ENCODE assay signal across 8 mouse cellular contexts in the genomic region with DNA sequence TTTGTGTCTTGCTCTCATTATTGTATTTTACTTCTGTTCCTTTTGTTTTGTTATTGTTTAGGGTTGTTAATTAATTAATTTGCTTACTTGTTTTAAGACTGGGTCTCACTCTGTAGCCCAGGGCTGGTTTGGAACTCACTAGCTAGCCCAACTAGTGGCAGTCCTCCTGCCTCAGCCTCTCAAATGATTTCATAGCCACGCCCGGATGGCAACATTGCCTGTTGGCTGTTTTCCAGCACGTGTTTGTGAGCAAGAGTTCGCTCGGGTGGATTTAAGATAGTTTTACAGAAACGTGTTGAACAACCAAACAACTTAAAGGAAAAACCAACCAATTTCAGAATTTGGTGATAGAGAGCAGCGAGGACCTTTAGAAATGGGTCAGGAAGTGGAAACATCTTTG. TPM values are rescaled to one million over a fixed set of nuclear protein-coding genes. Genes with fewer than 3 reads are reported as not detected.
A peak's percentile ranks its signal among the peaks of the same experiment; 100 is the strongest.
DNase-seq lines count a peak whose midpoint lies in the region; ATAC-seq and TF ChIP-seq lines count a peak whose summit lies in the region.

No protein-coding gene starts in this region.

- peaks cover 33% of the 10 kb centered on the region for H3K36me3 ChIP-seq in E14TG2a.4 (ENCODE audit: insufficient read depth, low read length)
- no peaks in the 10 kb centered on the region for H3K36me3 ChIP-seq in forebrain, embryonic 11.5 days (ENCODE audit: control insufficient read depth, insufficient read depth, low read length)
- no peaks in the 10 kb centered on the region for H3K36me3 ChIP-seq in intestine, postnatal 0 days (ENCODE audit: control insufficient read depth, insufficient read depth)

- H3K27me3 ChIP-seq in E14TG2a.4 (ENCODE audit: insufficient read depth, low read length), result no peaks in the 10 kb centered on the region
- no peaks in the 10 kb centered on the region for H3K27me3 ChIP-seq in forebrain, embryonic 11.5 days (ENCODE audit: control insufficient read depth, insufficient read depth, low read length)
- H3K27me3 ChIP-seq in intestine, postnatal 0 days (replicated peaks; ENCODE audit: control insufficient read depth, insufficient read depth, low read length), result no peaks in the 10 kb centered on the region; the same call in 1 of the 2 replicates

- 82% methylated on average over 7 of the region's 7 CpGs for WGBS in forebrain, embryonic 11.5 days
- WGBS in intestine, postnatal 0 days, result 66% methylated on average over 7 of the region's 7 CpGs

- peaks cover 71% of the 10 kb centered on the region for H3K4me1 ChIP-seq in E14TG2a.4 (replicated peaks; ENCODE audit: low read depth, low read length)
- no peaks in the 10 kb centered on the region; the same call in 1 of the 2 replicates for H3K4me1 ChIP-seq in forebrain, embryonic 11.5 days (replicated peaks; ENCODE audit: control insufficient read depth, insufficient read depth, low read length)
- 0 out of 2 replicates have a peak, but pooled peaks cover 5% of the 10 kb centered on the region for H3K4me1 ChIP-seq in intestine, postnatal 0 days (replicated peaks; ENCODE audit: control insufficient read depth, insufficient read depth, low read length)

- no peak for TF ChIP-seq CTCF in E14TG2a.4 (conservative IDR thresholded peaks at IDR 0.05; ENCODE audit: low read length)
- no peak for TF ChIP-seq CTCF in intestine, postnatal 0 days (IDR thresholded peaks at IDR 0.05; ENCODE audit: low read depth)

- no peaks in the 10 kb centered on the region for H3K9me3 ChIP-seq in E14TG2a.4 (ENCODE audit: low read length)
- no peaks in the 10 kb centered on the region for H3K9me3 ChIP-seq in forebrain, embryonic 11.5 days (ENCODE audit: control insufficient read depth, low read length)
- H3K9me3 ChIP-seq in intestine, postnatal 0 days (ENCODE audit: control insufficient read depth), result no peaks in the 10 kb centered on the region

- H3K27ac ChIP-seq in forebrain, embryonic 11.5 days (ENCODE audit: low read depth, low read length), result no peak overlapping the region
- H3K27ac ChIP-seq in intestine, postnatal 0 days (ENCODE audit: low read depth, low read length), result no peak overlapping the region

- no peak for ATAC-seq in cerebellum, adult (ENCODE audit: insufficient number of reproducible peaks, low FRiP score, low TSS enrichment)
- ATAC-seq in forebrain, embryonic 11.5 days (replicated peaks; ENCODE audit: low FRiP score), result no peak
- ATAC-seq in intestine, postnatal 0 days, result no peak
- ATAC-seq in activated CD4-positive, CD25-positive, alpha-beta regulatory T cell, adult 4 months, result no peak

- peak; percentile 33 for DNase-seq in cerebellum, adult 11 months
- peak; percentile 54 for DNase-seq in forebrain, embryonic 11.5 days (ENCODE audit: low spot score)
- no peak for DNase-seq in left cerebral cortex, postnatal 36 days (ENCODE audit: low spot score in 2 of 2)
- DNase-seq in right cerebral cortex, postnatal 36 days (ENCODE audit: low spot score in 2 of 2), result no peak

- peak overlapping the region; percentile 94 for H3K4me3 ChIP-seq in E14TG2a.4 (replicated peaks; ENCODE audit: low read length)
- H3K4me3 ChIP-seq in forebrain, embryonic 11.5 days (ENCODE audit: low read depth, low read length), result 0 out of 2 replicates have a peak overlapping the region, but pooled peaks have one; percentile 6
- H3K4me3 ChIP-seq in intestine, postnatal 0 days (ENCODE audit: low read depth, low read length), result peak overlapping the region; percentile 59

- H3K9ac ChIP-seq in forebrain, embryonic 11.5 days (ENCODE audit: low read length), result no peak overlapping the region
- no peak overlapping the region for H3K9ac ChIP-seq in intestine, postnatal 0 days (ENCODE audit: low read depth, low read length)

- intact Hi-C loops in left cerebral cortex, postnatal 36 days (cut with DNase I), result no loop called here

- H3K4me2 ChIP-seq in forebrain, embryonic 11.5 days (ENCODE audit: low read depth, low read length, severe bottlenecking), result peak overlapping the region; percentile 92; the same call in 1 of the 2 replicates
- H3K4me2 ChIP-seq in intestine, postnatal 0 days (replicated peaks; ENCODE audit: low read depth), result peak overlapping the region; percentile 84; the same call in 1 of the 2 replicates

RNA-seq across cellular contexts. Expression of gene Akap12, which starts 1.3 kb away (rescaled TPM):
- 39.1 and 43.0 TPM in 2 replicates for polyA plus RNA-seq in forebrain, embryonic 11.5 days (2014; fragmentation: Nextera tagmentation; extraction: Ambion mirVana)
- 15.4 and 16.7 TPM in 2 replicates for polyA plus RNA-seq in intestine, postnatal 0 days (2015; fragmentation: Nextera tagmentation; extraction: Ambion mirVana)
- 1 to 10 TPM; 9.0 to 9.2 TPM for polyA plus RNA-seq in activated CD4-positive, CD25-positive, alpha-beta regulatory T cell, adult 4 months (2017; shearing (Covaris generic))
- 10 to 100 TPM; 15.9 to 16.5 TPM for total RNA-seq in left cerebral cortex, postnatal 36 days (2021)

Comparison
In these comparisons a context has a peak if more than half of its experiments do, and no peak if none do; other contexts are left out.
1. DNase-seq: peak in cerebellum, adult 11 months (single experiment) and forebrain, embryonic 11.5 days (single experiment); none in left cerebral cortex, postnatal 36 days (0 of 2) and right cerebral cortex, postnatal 36 days (0 of 2).
2. H3K4me3 ChIP-seq: peak in every context shown above with its lines; median percentile 94 in E14TG2a.4; 59 in intestine, postnatal 0 days; 6 in forebrain, embryonic 11.5 days.